Mouse (Mus musculus) bone marrow macrophage, adult 2 months (primary cell): ENCODE data around the gene A830018L16Rik. TPM values are rescaled to one million over a fixed set of nuclear protein-coding genes. Genes with fewer than 3 reads are reported as not detected.

Source experiments
- H3K27ac ChIP-seq: 2 replicates; pipeline ENCODE4 v1.5.1; 2012; ENCODE audit warnings: low read depth, low read length; ENCODE audit not compliant: insufficient read depth
- H3K4me1 ChIP-seq: 2 replicates; pipeline ENCODE4 v1.6.1; 2012; ENCODE audit warnings: low read length; ENCODE audit not compliant: control insufficient read depth, insufficient read depth
- H3K4me3 ChIP-seq: 2 replicates; pipeline ENCODE4 v1.5.1; 2012; ENCODE audit warnings: mild to moderate bottlenecking, low read length, moderate library complexity; ENCODE audit not compliant: insufficient read depth
- CTCF ChIP-seq: IDR thresholded peaks from 2 replicates; pipeline ENCODE4 v1.5.1; 2012; ENCODE audit warnings: low read depth, mild to moderate bottlenecking, low read length, moderate library complexity
- POLR2A ChIP-seq: IDR thresholded peaks from 2 replicates; pipeline ENCODE4 v1.6.1; 2012; ENCODE audit warnings: mild to moderate bottlenecking, low read depth, low read length, borderline replicate concordance
- polyA plus RNA-seq: library from polyadenylated mRNA; stranded (reverse); fragments of >200 nt; gene quantifications from 2 replicates; pipeline ENCODE4 v1.2.4, GENCODE M21; 2012; ENCODE audit not compliant: missing spikeins, insufficient read depth, insufficient read length

A830018L16Rik gene
- polyA plus RNA-seq, 1 experiment: not detected

- TF ChIP-seq POLR2A: no peak
- no peak for TF ChIP-seq CTCF
- Histone ChIP-seq H3K4me3 (no peak overlapping the region), H3K4me1 (no peaks in the 10 kb centered on the region), H3K27ac (no peak overlapping the region)
Measured at GRCm38 (mm10) chr1:11792820-11793219, 378.9 kb downstream of the A830018L16Rik start.

- Histone ChIP-seq H3K4me1 (no peaks in the 10 kb centered on the region), H3K27ac (no peak overlapping the region), H3K4me3 (no peak overlapping the region)
- no peak for TF ChIP-seq POLR2A
- no peak for TF ChIP-seq CTCF
Measured at GRCm38 (mm10) chr1:11795666-11796065, 381.8 kb downstream of the A830018L16Rik start.

- TF ChIP-seq CTCF (no peak), POLR2A (no peak)
- Histone ChIP-seq H3K4me3 (no peak overlapping the region), H3K4me1 (no peaks in the 10 kb centered on the region), H3K27ac (no peak overlapping the region)
Measured at GRCm38 (mm10) chr1:11872847-11873246, 458.9 kb downstream of the A830018L16Rik start.

- H3K4me1 ChIP-seq: no peaks in the 10 kb centered on the region
- no peak overlapping the region for H3K4me3 ChIP-seq
- TF ChIP-seq CTCF (no peak), POLR2A (no peak)
Measured at GRCm38 (mm10) chr1:11873573-11873972, 459.7 kb downstream of the A830018L16Rik start.

GRCm38 (mm10) chr1:11881706-11882105 is 467.8 kb downstream of the A830018L16Rik start:
- TF ChIP-seq POLR2A (no peak), CTCF (no peak)
- Histone ChIP-seq H3K4me1 (no peaks in the 10 kb centered on the region), H3K27ac (no peak overlapping the region)

More at GRCm38 (mm10) chr1:11873573-11873972, 459.7 kb downstream of the A830018L16Rik start:
- H3K27ac ChIP-seq: no peak overlapping the region

GRCm38 (mm10) chr1:11895715-11896114 is 481.8 kb downstream of the A830018L16Rik start:
- Histone ChIP-seq H3K4me3 (no peak overlapping the region), H3K27ac (no peak overlapping the region), H3K4me1 (no peaks in the 10 kb centered on the region)
- no peak for TF ChIP-seq POLR2A
- TF ChIP-seq CTCF: no peak

More at GRCm38 (mm10) chr1:11881706-11882105, 467.8 kb downstream of the A830018L16Rik start:
- no peak overlapping the region for H3K4me3 ChIP-seq

- H3K4me3 ChIP-seq: no peak overlapping the region
- TF ChIP-seq POLR2A (no peak), CTCF (no peak)
- H3K4me1 ChIP-seq: no peaks in the 10 kb centered on the region
- no peak overlapping the region for H3K27ac ChIP-seq
Measured at GRCm38 (mm10) chr1:11915873-11916272, 502.0 kb downstream of the A830018L16Rik start.

GRCm38 (mm10) chr1:11936984-11937383 is 523.1 kb downstream of the A830018L16Rik start:
- Histone ChIP-seq H3K4me3 (no peak overlapping the region), H3K27ac (no peak overlapping the region), H3K4me1 (no peaks in the 10 kb centered on the region)
- TF ChIP-seq CTCF: no peak
- no peak for TF ChIP-seq POLR2A

- H3K4me1 ChIP-seq: no peaks in the 10 kb centered on the region
- no peak overlapping the region for H3K27ac ChIP-seq
- TF ChIP-seq CTCF (no peak), POLR2A (no peak)
- H3K4me3 ChIP-seq: no peak overlapping the region
Measured at GRCm38 (mm10) chr1:11959421-11960206, 545.7 kb downstream of the A830018L16Rik start.

GRCm38 (mm10) chr1:11982590-11983136 is 568.8 kb downstream of the A830018L16Rik start:
- Histone ChIP-seq H3K27ac (no peak overlapping the region), H3K4me1 (no peaks in the 10 kb centered on the region)
- TF ChIP-seq POLR2A: no peak
- no peak for TF ChIP-seq CTCF

More at GRCm38 (mm10) chr1:11982590-11983136, 568.8 kb downstream of the A830018L16Rik start:
- no peak overlapping the region for H3K4me3 ChIP-seq
